Mouse (Mus musculus) heart, embryonic 16.5 days (tissue): ENCODE measurements at regions not wholly inside any gene's neighbourhood (a gene's known extent, or its start where the extent isn't known, plus 50 kb on each side); places are given as distances from the start of the nearest gene placed in this dataset.

Experiments
- ATAC-seq: fragments of 200-750 bp; cut with Nextera tagmentation; replicated peaks from 2 replicates; pipeline ENCODE4 v1.8.0; 2017; ENCODE audit warnings: moderate number of reproducible peaks; ENCODE audit not compliant: insufficient read depth, low FRiP score; ENCODE audit errors: extremely low read depth
- H3K27ac ChIP-seq: fragments of 300-500 bp; sonication (generic); 2 replicates; pipeline ENCODE4 v1.5.1; 2014; ENCODE audit warnings: mild to moderate bottlenecking, low read length, control low read depth, moderate library complexity
- H3K27me3 ChIP-seq: fragments of 300-500 bp; sonication (generic); 2 replicates; pipeline ENCODE4 v1.6.1; 2014; ENCODE audit warnings: low read length, mixed read lengths; ENCODE audit not compliant: control insufficient read depth, insufficient read depth
- H3K36me3 ChIP-seq: fragments of 300-500 bp; sonication (generic); 2 replicates; pipeline ENCODE4 v1.6.1; 2014; ENCODE audit not compliant: control insufficient read depth, insufficient read depth
- H3K4me1 ChIP-seq: fragments of 300-500 bp; sonication (generic); 2 replicates; pipeline ENCODE4 v1.6.1; 2014; ENCODE audit warnings: low read length, mixed read lengths; ENCODE audit not compliant: control insufficient read depth, insufficient read depth
- H3K4me2 ChIP-seq: fragments of 300-500 bp; sonication (generic); 2 replicates; pipeline ENCODE4 v1.6.1; 2014; ENCODE audit warnings: low read depth, mild to moderate bottlenecking, control low read depth, low read length
- H3K4me3 ChIP-seq: fragments of 300-500 bp; sonication (generic); 2 replicates; pipeline ENCODE4 v1.5.1; 2014; ENCODE audit warnings: mild to moderate bottlenecking, control low read depth, low read length
- H3K9ac ChIP-seq: fragments of 300-500 bp; sonication (generic); 2 replicates; pipeline ENCODE4 v1.6.1; 2014; ENCODE audit warnings: low read length, control low read depth
- H3K9me3 ChIP-seq: fragments of 300-500 bp; sonication (generic); replicated peaks from 2 replicates; pipeline ENCODE4 v1.6.1; 2016; ENCODE audit warnings: low read length; ENCODE audit not compliant: control insufficient read depth
- WGBS: fragments of 180-500 bp; shearing (Covaris S2); extraction: QIAGEN DNeasy Blood & Tissue Kit; methylation state at CpG from one replicate; pipeline ENCODE4 v1.1.7; 2014; 5-methylcytosine and 5-hydroxymethylcytosine counted together

GRCm38 (mm10) chr17:66267831-66268230, 144.5 kb downstream of the Ddx11 start:
- H3K9me3 ChIP-seq: no peaks in the 10 kb centered on the region
- no peaks in the 10 kb centered on the region for H3K36me3 ChIP-seq
- 49% methylated on average over 6 of the region's 6 CpGs for WGBS
- H3K27ac ChIP-seq: no peak overlapping the region
- no peak overlapping the region for H3K9ac ChIP-seq
- H3K4me1 ChIP-seq: no peaks in the 10 kb centered on the region
- H3K4me3 ChIP-seq: no peak overlapping the region
- H3K27me3 ChIP-seq: 0 out of 2 replicates have a peak, but pooled peaks cover 3% of the 10 kb centered on the region
- no peak for ATAC-seq
- no peak overlapping the region for H3K4me2 ChIP-seq

GRCm38 (mm10) chr17:66269567-66269966, 146.2 kb downstream of the Ddx11 start:
- Histone ChIP-seq H3K4me3 (no peak overlapping the region), H3K9me3 (no peaks in the 10 kb centered on the region), H3K9ac (no peak overlapping the region), H3K36me3 (no peaks in the 10 kb centered on the region), H3K27ac (no peak overlapping the region), H3K27me3 (0 out of 2 replicates have a peak, but pooled peaks cover 3% of the 10 kb centered on the region), H3K4me2 (no peak overlapping the region), H3K4me1 (no peaks in the 10 kb centered on the region)
- ATAC-seq: no peak
- 72% methylated on average over 6 of the region's 6 CpGs for WGBS

- Histone ChIP-seq H3K9me3 (no peaks in the 10 kb centered on the region), H3K27me3 (0 out of 2 replicates have a peak, but pooled peaks cover 3% of the 10 kb centered on the region), H3K9ac (no peak overlapping the region), H3K4me1 (peaks cover 4% of the 10 kb centered on the region), H3K4me3 (no peak overlapping the region), H3K27ac (no peak overlapping the region), H3K36me3 (no peaks in the 10 kb centered on the region), H3K4me2 (no peak overlapping the region)
- ATAC-seq: no peak
- 85% methylated on average over 7 of the region's 7 CpGs for WGBS
These were observed 148.6 kb downstream of the Ddx11 start for GRCm38 (mm10) chr17:66271906-66272305.

- Histone ChIP-seq H3K4me1 (peaks cover 7% of the 10 kb centered on the region), H3K9me3 (no peaks in the 10 kb centered on the region), H3K36me3 (no peaks in the 10 kb centered on the region), H3K4me3 (no peak overlapping the region), H3K4me2 (peak overlapping the region; percentile 51), H3K9ac (no peak overlapping the region), H3K27me3 (no peaks in the 10 kb centered on the region), H3K27ac (no peak overlapping the region)
- ATAC-seq: peak; percentile 45; the same call in 1 of the 2 replicates
- WGBS: 31% methylated on average over 13 of the region's 13 CpGs
These were observed 153.5 kb downstream of the Ddx11 start for GRCm38 (mm10) chr17:66276778-66277177.

- peaks cover 7% of the 10 kb centered on the region for H3K4me1 ChIP-seq
- H3K9me3 ChIP-seq: no peaks in the 10 kb centered on the region
- WGBS: 84% methylated on average over 5 of the region's 5 CpGs
- no peak overlapping the region for H3K4me2 ChIP-seq
- no peak overlapping the region for H3K27ac ChIP-seq
- ATAC-seq: no peak
- no peak overlapping the region for H3K9ac ChIP-seq
- no peak overlapping the region for H3K4me3 ChIP-seq
- H3K27me3 ChIP-seq: no peaks in the 10 kb centered on the region
- H3K36me3 ChIP-seq: no peaks in the 10 kb centered on the region
These were observed 154.7 kb downstream of the Ddx11 start for GRCm38 (mm10) chr17:66278037-66278436.

GRCm38 (mm10) chr17:66285295-66285694, 162.0 kb downstream of the Ddx11 start:
- Histone ChIP-seq H3K9ac (no peak overlapping the region), H3K9me3 (no peaks in the 10 kb centered on the region), H3K27ac (no peak overlapping the region), H3K27me3 (no peaks in the 10 kb centered on the region), H3K4me1 (no peaks in the 10 kb centered on the region), H3K36me3 (no peaks in the 10 kb centered on the region), H3K4me2 (no peak overlapping the region), H3K4me3 (no peak overlapping the region)
- 86% methylated on average over 10 of the region's 10 CpGs for WGBS
- ATAC-seq: no peak
